Mouse (Mus musculus): ENCODE results near the gene Krt76.

Gene Krt76

GRCm38 (mm10) chr15:101860421-101861130, 32.1 kb downstream of the Krt76 start:
- no peak for DNase-seq (ENCODE audit: low read depth, low spot score)

GRCm38 (mm10) chr15:101859735-101860170, 33.0 kb downstream of the Krt76 start:
- DNase-seq (ENCODE audit: low read depth, low spot score) = no peak

GRCm38 (mm10) chr15:101858673-101859425, 33.9 kb downstream of the Krt76 start:
- DNase-seq (ENCODE audit: low read depth, low spot score) = no peak

GRCm38 (mm10) chr15:101856696-101857095, 36.0 kb downstream of the Krt76 start:
- DNase-seq (ENCODE audit: low read depth, low spot score) = no peak

- no peak for DNase-seq (ENCODE audit: low read depth, low spot score)
These were observed 37.0 kb downstream of the Krt76 start for GRCm38 (mm10) chr15:101855732-101856131.

GRCm38 (mm10) chr15:101854294-101854693, 38.4 kb downstream of the Krt76 start:
- no peak for DNase-seq (ENCODE audit: low read depth, low spot score)

GRCm38 (mm10) chr15:101852571-101852970, 40.1 kb downstream of the Krt76 start:
- DNase-seq (ENCODE audit: low read depth, low spot score) = no peak

GRCm38 (mm10) chr15:101850694-101851093, 42.0 kb downstream of the Krt76 start, which contains the start of gene Krt1:
Gene Krt1, minus strand, starts transcription at chr15:101850794.
- no peak for DNase-seq (ENCODE audit: low read depth, low spot score)

GRCm38 (mm10) chr15:101845971-101846403, 46.7 kb downstream of the Krt76 start:
- DNase-seq (ENCODE audit: low read depth, low spot score) = no peak

- no peak for DNase-seq (ENCODE audit: low read depth, low spot score)
These were observed 49.5 kb downstream of the Krt76 start for GRCm38 (mm10) chr15:101843192-101843591.

GRCm38 (mm10) chr15:101834784-101835328, 57.9 kb downstream of the Krt76 start:
- no peak for DNase-seq (ENCODE audit: low read depth, low spot score)

Measured in c-Kit-negative CD71-positive TER-119-positive erythroid progenitor cells, embryonic 14.5 days (primary cell).